Mouse (Mus musculus) G1E (cell line): ENCODE results near the gene Rere.

Experiments
- CTCF ChIP-seq: IDR thresholded peaks from 2 replicates; pipeline ENCODE4 v1.5.1; 2012; ENCODE audit warnings: low read depth, low read length, inconsistent platforms, mixed read lengths
- TAL1 ChIP-seq: conservative IDR thresholded peaks from 2 replicates; pipeline ENCODE4 v1.6.1; 2012; ENCODE audit warnings: low read depth, low read length, inconsistent platforms, mixed read lengths

- TF ChIP-seq TAL1 (no peak), CTCF (no peak)
Observed at GRCm38 (mm10) chr4:150615251-150616028, 334.0 kb downstream of the Rere start.
